Mouse (Mus musculus) hindbrain, embryonic 14.5 days (tissue): ENCODE measurements at regions not wholly inside any gene's neighbourhood (a gene's known extent, or its start where the extent isn't known, plus 50 kb on each side); places are given as distances from the start of the nearest gene placed in this dataset.
A peak's percentile ranks its signal among the peaks of the same experiment; 100 is the strongest.

Experiments
- ATAC-seq: fragments of 200-750 bp; cut with Nextera tagmentation; 2 replicates; pipeline ENCODE4 v1.8.0; 2017; ENCODE audit warnings: moderate number of reproducible peaks, mild to moderate bottlenecking, moderate TSS enrichment, moderate library complexity; ENCODE audit not compliant: low FRiP score
- DNase-seq: peaks from one replicate; pipeline ENCODE4 v3.0.0-alpha.2; 2015; ENCODE audit warnings: low spot score
- H3K27ac ChIP-seq: fragments of 300-500 bp; sonication (generic); 2 replicates; pipeline ENCODE4 v1.5.1; 2014; ENCODE audit warnings: mild to moderate bottlenecking, moderate library complexity
- H3K27me3 ChIP-seq: fragments of 300-500 bp; sonication (generic); 2 replicates; pipeline ENCODE4 v1.6.1; 2014; ENCODE audit warnings: mild to moderate bottlenecking, low read length, mixed read lengths; ENCODE audit not compliant: control insufficient read depth, insufficient read depth
- H3K36me3 ChIP-seq: fragments of 300-500 bp; sonication (generic); replicated peaks from 2 replicates; pipeline ENCODE4 v1.6.1; 2014; ENCODE audit not compliant: control insufficient read depth, insufficient read depth
- H3K4me1 ChIP-seq: fragments of 300-500 bp; sonication (generic); replicated peaks from 2 replicates; pipeline ENCODE4 v1.6.1; 2014; ENCODE audit warnings: antibody characterized with exemption, low read length, mixed read lengths; ENCODE audit not compliant: control insufficient read depth, insufficient read depth
- H3K4me2 ChIP-seq: fragments of 300-500 bp; sonication (generic); replicated peaks from 2 replicates; pipeline ENCODE4 v1.6.1; 2014; ENCODE audit warnings: mild to moderate bottlenecking, moderate library complexity
- H3K4me3 ChIP-seq: fragments of 300-500 bp; sonication (generic); replicated peaks from 2 replicates; pipeline ENCODE4 v1.5.1; 2014; ENCODE audit warnings: mild to moderate bottlenecking, low read length
- H3K9ac ChIP-seq: fragments of 300-500 bp; sonication (generic); 2 replicates; pipeline ENCODE4 v1.6.1; 2014
- H3K9me3 ChIP-seq: fragments of 300-500 bp; sonication (generic); 2 replicates; pipeline ENCODE4 v1.6.1; 2016; ENCODE audit warnings: low read length; ENCODE audit not compliant: control insufficient read depth
- WGBS: fragments of 180-500 bp; shearing (Covaris S2); extraction: QIAGEN DNeasy Blood & Tissue Kit; methylation state at CpG from one replicate; pipeline ENCODE4 v1.1.7; 2014; 5-methylcytosine and 5-hydroxymethylcytosine counted together

DNA sequence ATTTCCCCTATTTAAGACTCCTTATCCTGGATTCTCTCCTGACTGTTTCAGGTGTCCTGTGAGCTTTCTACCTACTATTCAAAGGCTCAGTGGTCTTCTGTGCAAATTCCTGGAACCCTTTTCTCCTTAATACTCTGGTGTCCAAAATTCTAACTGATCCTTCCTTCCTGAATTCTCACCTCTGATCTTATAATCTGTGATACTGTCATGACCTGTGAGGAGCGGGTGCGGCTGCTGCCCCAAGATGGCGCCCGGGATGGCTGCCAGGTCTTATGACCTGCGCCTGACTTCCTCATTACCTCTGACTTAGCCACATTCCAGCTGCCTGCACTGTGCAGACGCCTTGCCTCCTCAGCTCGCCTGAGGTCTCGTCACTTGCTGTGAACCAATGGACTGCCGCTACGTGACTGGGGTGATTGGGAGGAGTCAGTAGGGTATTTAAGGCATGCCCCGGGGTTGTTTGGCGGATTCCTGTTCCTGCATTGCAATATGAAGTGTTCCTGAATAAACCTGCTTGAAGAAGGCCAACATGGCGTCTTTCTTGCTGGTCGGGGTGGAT, 131.2 kb downstream of the Ptbp2 start:
- Histone ChIP-seq H3K27me3 (no peaks in the 10 kb centered on the region), H3K9ac (no peak overlapping the region), H3K4me1 (no peaks in the 10 kb centered on the region), H3K9me3 (no peaks in the 10 kb centered on the region), H3K27ac (no peak overlapping the region), H3K36me3 (no peaks in the 10 kb centered on the region), H3K4me3 (no peak overlapping the region), H3K4me2 (no peak overlapping the region)
- ATAC-seq (no peak), DNase-seq (no peak)
- 94% methylated on average over 14 of the region's 14 CpGs for WGBS

DNA sequence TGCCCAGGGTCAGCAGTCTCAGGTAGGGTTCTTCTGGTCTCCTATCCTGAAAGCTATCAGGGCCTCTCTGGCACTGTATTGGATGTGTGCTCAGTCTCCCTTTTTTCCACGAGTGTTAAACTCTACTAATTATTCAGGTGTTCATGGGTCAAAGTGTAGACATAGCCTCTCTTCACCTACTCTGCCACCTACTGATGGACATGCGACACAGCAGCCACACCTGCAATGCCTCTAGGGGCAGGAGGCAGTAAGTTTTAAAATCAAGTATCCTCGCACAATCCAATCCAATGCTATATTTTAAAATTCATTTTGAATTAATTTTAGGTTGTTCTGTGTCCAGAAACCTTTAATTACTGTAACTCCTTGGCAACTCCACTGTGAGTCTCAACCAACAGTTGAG, 145.6 kb downstream of the Ptbp2 start:
- Histone ChIP-seq H3K9ac (no peak overlapping the region), H3K36me3 (no peaks in the 10 kb centered on the region), H3K4me2 (no peak overlapping the region), H3K4me3 (no peak overlapping the region), H3K4me1 (no peaks in the 10 kb centered on the region; the same call in 1 of the 2 replicates), H3K9me3 (no peaks in the 10 kb centered on the region), H3K27ac (no peak overlapping the region), H3K27me3 (no peaks in the 10 kb centered on the region)
- no peak for DNase-seq
- no peak for ATAC-seq
- WGBS = 58% methylated on average over 3 of the region's 3 CpGs

DNA sequence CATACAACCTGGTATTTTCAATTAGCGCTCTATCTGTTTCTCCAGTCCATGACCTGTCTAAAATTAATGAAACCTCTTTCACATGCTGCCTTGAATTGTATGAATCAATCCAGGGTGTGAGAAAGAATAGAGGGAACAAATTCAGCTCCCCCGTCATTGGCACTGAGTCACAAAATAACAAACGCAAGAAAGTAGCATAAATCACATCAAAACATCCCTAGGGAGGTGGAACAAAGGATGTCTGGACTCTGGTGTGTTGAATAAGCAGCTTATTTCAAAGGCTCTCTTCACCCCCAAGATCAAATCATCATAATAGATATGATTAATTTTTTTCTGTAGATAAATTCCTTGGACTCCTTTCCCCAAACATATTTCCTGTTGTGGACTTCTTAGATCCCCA, 148.6 kb downstream of the Ptbp2 start:
- H3K36me3 ChIP-seq = no peaks in the 10 kb centered on the region
- no peak for DNase-seq
- no peaks in the 10 kb centered on the region for H3K9me3 ChIP-seq
- no peak overlapping the region for H3K4me2 ChIP-seq
- H3K4me1 ChIP-seq = no peaks in the 10 kb centered on the region; the same call in 1 of the 2 replicates
- no peaks in the 10 kb centered on the region for H3K27me3 ChIP-seq
- H3K4me3 ChIP-seq = no peak overlapping the region
- 32% methylated on average over 3 of the region's 3 CpGs for WGBS
- no peak for ATAC-seq
- H3K27ac ChIP-seq = no peak overlapping the region
- H3K9ac ChIP-seq = no peak overlapping the region

DNA sequence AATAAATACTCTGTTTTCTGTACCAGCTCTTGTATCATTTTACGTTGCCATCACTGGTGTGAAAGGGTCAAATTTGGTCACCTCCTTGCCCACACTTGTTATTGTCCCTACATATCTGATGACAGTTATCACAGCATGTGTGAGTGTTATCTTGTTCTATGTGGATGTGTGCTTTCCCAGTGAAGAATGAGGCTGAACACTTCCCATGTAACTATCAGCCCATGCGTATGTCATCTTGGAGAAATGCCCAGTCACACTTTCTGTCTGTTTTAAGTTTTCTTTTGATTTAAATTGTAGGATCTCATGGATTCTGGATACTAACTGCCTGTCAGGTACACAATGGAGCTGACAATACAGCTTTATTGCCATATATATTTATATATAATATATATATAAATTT, 150.8 kb downstream of the Ptbp2 start:
- no peak for DNase-seq

DNA sequence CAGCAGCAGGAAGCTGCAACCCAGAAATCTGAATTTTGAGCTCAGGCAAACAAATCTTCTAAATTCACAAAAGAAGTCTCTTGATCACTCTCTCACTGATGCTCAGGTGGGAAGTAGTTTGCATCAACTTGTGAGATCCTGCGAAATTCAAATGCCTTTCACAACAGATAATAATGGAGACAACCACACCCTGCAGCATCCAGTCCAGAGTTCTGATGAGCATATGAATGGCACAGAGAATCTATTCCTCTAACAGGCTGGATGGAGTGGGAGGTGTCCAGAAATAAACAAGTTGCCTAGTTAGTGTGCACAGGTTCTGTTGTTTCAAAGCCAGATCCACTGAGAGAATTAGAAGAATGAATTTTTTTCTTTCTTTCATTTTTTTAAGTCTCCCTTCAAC, 178.2 kb downstream of the Ptbp2 start:
- DNase-seq (no peak), ATAC-seq (no peak)
- H3K9me3 ChIP-seq = no peaks in the 10 kb centered on the region
- H3K9ac ChIP-seq = no peak overlapping the region
- WGBS = 79% methylated on average over 1 of the region's 1 CpGs
- H3K4me2 ChIP-seq = no peak overlapping the region
- no peak overlapping the region for H3K27ac ChIP-seq
- H3K4me1 ChIP-seq = no peaks in the 10 kb centered on the region
- no peak overlapping the region for H3K4me3 ChIP-seq
- no peaks in the 10 kb centered on the region for H3K36me3 ChIP-seq
- no peaks in the 10 kb centered on the region for H3K27me3 ChIP-seq

More for the DNA sequence above, 150.8 kb downstream of the Ptbp2 start:
- no peak overlapping the region for H3K27ac ChIP-seq
- 83% methylated on average over 2 of the region's 2 CpGs for WGBS
- no peak overlapping the region for H3K9ac ChIP-seq
- H3K9me3 ChIP-seq = no peaks in the 10 kb centered on the region
- H3K4me2 ChIP-seq = no peak overlapping the region
- no peak for ATAC-seq
- no peaks in the 10 kb centered on the region; the same call in 1 of the 2 replicates for H3K4me1 ChIP-seq
- no peak overlapping the region for H3K4me3 ChIP-seq
- H3K36me3 ChIP-seq = no peaks in the 10 kb centered on the region
- H3K27me3 ChIP-seq = no peaks in the 10 kb centered on the region

DNA sequence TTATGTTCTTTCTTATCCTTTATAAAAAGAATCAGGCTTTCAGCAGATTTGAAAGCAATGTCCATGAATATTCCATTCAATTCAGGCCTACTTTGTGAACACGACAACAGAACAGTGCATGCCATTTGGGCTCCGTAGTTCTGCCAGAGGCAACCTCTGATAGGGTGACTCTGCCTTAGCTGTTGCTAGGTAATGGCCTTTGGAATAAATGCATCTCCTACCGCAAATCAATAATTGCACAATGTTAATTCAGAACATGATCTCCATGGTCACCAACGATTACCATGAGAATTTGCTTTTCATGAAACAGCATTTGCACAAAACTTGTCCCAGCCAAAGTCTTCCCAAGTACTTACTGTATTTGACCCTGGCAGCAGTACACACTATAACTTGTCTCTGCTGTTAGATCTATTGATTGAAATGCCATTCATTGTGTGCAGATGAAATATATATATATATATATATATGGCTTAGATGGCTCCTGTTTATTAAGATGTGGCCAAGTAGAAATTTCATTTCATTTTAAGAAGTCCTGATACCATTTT, 195.3 kb downstream of the Ptbp2 start:
- Histone ChIP-seq H3K4me1 (no peaks in the 10 kb centered on the region), H3K9me3 (no peaks in the 10 kb centered on the region), H3K4me2 (no peak overlapping the region), H3K36me3 (no peaks in the 10 kb centered on the region), H3K27me3 (no peaks in the 10 kb centered on the region), H3K4me3 (no peak overlapping the region), H3K9ac (no peak overlapping the region), H3K27ac (no peak overlapping the region)
- WGBS = 16% methylated on average over 4 of the region's 4 CpGs
- DNase-seq (peak; percentile 36), ATAC-seq (peak; percentile 74)

DNA sequence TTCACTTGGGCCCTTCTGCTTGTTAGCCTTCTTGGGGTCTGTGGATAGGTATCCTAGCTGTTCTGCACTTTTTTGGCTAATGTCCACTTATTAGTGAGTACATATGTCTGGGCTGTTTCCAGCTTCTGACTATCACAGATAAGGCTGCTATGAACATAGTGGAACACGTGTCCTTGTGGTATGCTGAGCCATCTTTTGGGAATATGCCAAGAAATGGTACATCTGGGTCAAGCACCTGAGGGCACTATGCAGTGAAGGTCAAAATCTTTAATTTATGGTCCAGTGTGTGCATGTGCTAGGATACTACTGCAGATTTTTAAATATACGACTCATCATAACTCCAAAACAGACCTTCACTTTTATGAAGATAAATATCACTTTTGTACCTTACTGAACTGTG, 196.3 kb downstream of the Ptbp2 start:
- H3K9ac ChIP-seq = no peak overlapping the region
- DNase-seq = no peak
- H3K4me1 ChIP-seq = no peaks in the 10 kb centered on the region
- no peak overlapping the region for H3K27ac ChIP-seq
- H3K4me2 ChIP-seq = no peak overlapping the region
- H3K9me3 ChIP-seq = no peaks in the 10 kb centered on the region
- ATAC-seq = no peak
- H3K27me3 ChIP-seq = no peaks in the 10 kb centered on the region
- H3K4me3 ChIP-seq = no peak overlapping the region
- H3K36me3 ChIP-seq = no peaks in the 10 kb centered on the region
- WGBS = 75% methylated on average over 2 of the region's 2 CpGs

DNA sequence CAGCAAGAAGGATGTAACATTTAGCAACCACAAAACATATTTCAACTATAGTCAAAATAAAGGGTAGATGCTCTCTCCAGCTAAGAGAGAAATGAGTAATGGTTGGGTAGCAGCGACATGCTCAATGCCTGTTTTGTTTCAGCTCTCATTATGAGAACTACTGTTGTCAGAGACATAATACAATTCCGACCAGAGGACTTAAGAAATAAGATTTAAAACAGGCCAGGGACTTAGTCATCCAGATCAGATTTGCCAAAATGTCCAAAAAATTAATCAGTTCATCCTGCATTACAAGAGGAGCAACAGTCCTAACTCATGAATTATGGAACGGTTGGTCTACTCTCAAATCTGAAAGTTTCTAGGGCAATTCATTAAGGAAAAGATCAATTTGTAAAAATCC, 208.8 kb downstream of the Ptbp2 start:
- 86% methylated on average over 3 of the region's 3 CpGs for WGBS
- H3K9me3 ChIP-seq = no peaks in the 10 kb centered on the region
- no peaks in the 10 kb centered on the region for H3K27me3 ChIP-seq
- no peak for ATAC-seq
- no peak overlapping the region for H3K4me3 ChIP-seq
- H3K36me3 ChIP-seq = no peaks in the 10 kb centered on the region
- no peak overlapping the region for H3K4me2 ChIP-seq
- DNase-seq = no peak
- no peaks in the 10 kb centered on the region for H3K4me1 ChIP-seq
- no peak overlapping the region for H3K9ac ChIP-seq
- no peak overlapping the region for H3K27ac ChIP-seq

DNA sequence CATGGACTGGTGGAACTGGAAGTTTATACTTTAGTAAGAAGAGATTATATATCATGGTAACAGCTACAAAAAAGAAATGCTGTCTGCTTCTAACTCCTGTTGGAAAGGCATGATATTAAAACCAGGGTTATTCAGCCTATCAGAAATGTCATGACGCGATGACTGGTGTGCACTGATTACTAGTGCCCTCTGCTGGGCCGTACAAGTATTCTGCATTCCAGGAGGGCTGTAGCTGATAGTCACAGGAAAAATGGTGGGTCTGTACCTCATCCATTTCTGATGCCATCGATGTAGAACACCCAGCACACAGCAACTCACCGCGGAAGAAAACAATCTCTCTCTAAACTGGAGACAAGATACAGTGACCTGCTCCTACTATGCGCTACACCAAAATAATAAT, 246.4 kb downstream of the Ptbp2 start:
- H3K9me3 ChIP-seq = no peaks in the 10 kb centered on the region
- no peak overlapping the region for H3K9ac ChIP-seq
- WGBS = 74% methylated on average over 7 of the region's 7 CpGs
- ATAC-seq = no peak
- H3K4me1 ChIP-seq = no peaks in the 10 kb centered on the region
- no peaks in the 10 kb centered on the region for H3K27me3 ChIP-seq
- H3K27ac ChIP-seq = no peak overlapping the region
- no peak overlapping the region for H3K4me2 ChIP-seq
- no peak for DNase-seq
- no peaks in the 10 kb centered on the region for H3K36me3 ChIP-seq
- no peak overlapping the region for H3K4me3 ChIP-seq
